Mouse (Mus musculus): ENCODE data around the gene Klf3.

DNA sequence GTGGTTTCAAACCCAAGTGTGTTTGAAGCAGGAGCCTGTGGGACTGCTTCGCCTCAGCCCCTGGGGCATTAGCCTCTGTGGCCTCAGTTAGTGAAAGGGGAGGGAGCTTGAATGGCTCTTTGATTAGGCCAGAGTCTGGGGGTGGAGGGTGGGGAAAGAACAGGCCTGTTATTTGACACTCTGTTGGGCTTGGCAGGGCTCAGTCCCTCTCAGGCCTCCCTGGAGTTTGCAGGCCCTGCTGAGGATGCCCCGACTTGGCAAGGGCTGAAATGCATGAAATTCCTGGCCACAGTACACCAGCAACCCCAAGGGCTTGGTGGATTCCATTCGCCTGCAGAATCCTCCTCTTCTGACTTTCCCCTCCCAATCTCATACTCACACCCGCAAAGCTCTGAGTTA is 74.8 kb downstream of the Klf3 start:
- TF ChIP-seq CTCF (IDR thresholded peaks at IDR 0.05; ENCODE audit: low read depth, low read length) (no peak), POLR2A (IDR thresholded peaks at IDR 0.05; ENCODE audit: insufficient read depth, low read length) (no peak), EP300 (IDR thresholded peaks at IDR 0.05; ENCODE audit: insufficient read depth, low read depth, low read length) (0 out of 2 replicates have a peak, but pooled peaks have one; percentile 75)

Measured in ES-Bruce4 (cell line).